Mouse (Mus musculus) cortical plate, adult 2 months (tissue): Measurements from ENCODE around the gene H2-T3.

ENCODE experiments used
- CTCF ChIP-seq: fragments of 200-500 bp; IDR thresholded peaks from 2 replicates; pipeline ENCODE4 v1.5.1; 2011; ENCODE audit warnings: mild to moderate bottlenecking, control low read depth, low read length; ENCODE audit not compliant: insufficient read depth; ENCODE audit errors: extremely low read depth
- POLR2A ChIP-seq: fragments of 200-500 bp; IDR thresholded peaks from 2 replicates; pipeline ENCODE4 v1.6.1; 2011; ENCODE audit warnings: mild to moderate bottlenecking, low read length, control low read depth; ENCODE audit not compliant: insufficient read depth; ENCODE audit errors: extremely low read depth

DNA sequence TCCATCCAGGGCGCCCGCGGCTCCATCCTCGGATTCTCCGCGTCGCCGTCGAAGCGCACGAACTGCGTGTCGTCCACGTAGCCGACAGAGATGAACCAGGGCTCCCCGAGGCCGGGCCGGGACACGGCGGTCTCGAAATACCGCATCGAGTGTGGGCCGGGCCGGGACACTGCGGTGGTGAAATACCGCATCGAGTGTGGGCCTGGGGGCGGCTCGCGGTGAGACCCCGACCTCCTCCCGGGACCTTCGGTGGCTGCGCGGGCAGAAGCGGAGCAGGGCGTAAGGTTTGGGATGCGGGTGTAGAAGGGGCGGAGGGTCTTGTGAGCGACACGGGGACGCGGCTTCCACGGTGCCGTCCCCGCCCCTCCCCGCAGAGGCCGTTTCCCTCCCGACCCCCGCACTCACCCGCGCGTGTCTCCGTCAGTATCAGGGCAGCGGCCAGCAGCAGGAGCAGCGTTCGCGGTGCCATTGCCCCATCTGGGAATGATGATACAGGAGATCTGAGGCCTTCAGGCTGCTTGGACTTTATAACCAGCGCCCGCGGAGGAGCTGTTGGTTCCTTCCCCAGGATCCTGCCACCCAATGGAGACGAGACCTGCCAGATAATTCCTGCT lies 21.9 kb downstream of the H2-T3 start, which contains the start of gene Gm8909:
- TF ChIP-seq CTCF (no peak), POLR2A (no peak)
